ENCODE assay signal across 8 mouse cellular contexts in the genomic region with DNA sequence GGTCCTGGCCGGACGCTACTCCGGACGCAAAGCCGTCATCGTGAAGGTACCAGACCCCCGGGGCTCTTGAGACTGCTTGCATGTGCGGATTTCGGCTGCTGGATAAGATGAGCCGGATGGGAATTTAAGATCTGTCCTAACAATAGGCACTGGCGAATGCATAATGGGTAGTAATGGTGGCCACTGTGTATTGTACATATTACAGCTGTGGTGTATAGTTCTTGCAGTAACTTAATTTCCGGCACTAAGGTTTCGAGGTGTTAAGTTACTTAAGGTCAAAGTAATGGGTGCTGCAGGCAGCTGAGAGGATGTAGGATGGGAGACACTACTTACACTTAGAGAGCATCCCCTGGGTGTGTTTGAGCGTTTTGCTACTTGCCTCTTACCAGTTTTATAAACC. TPM values are rescaled to one million over a fixed set of nuclear protein-coding genes. Genes with fewer than 3 reads are reported as not detected.
DNase-seq lines count a peak whose midpoint lies in the region; ATAC-seq and TF ChIP-seq lines count a peak whose summit lies in the region.

No protein-coding gene starts in this region.

- H3K4me1 ChIP-seq in cortical plate, adult 2 months (ENCODE audit: control insufficient read depth, insufficient read depth, low read length) = peaks cover 3% of the 10 kb centered on the region; the same call in 1 of the 2 replicates
- H3K4me1 ChIP-seq in neural tube, embryonic 12.5 days = peaks cover 17% of the 10 kb centered on the region

- 2% methylated on average over 14 of the region's 14 CpGs for WGBS in neural tube, embryonic 12.5 days

- H3K36me3 ChIP-seq in neural tube, embryonic 12.5 days = peaks cover 26% of the 10 kb centered on the region

- ATAC-seq in neural tube, embryonic 12.5 days (ENCODE audit: low FRiP score, low read depth) = no peak

- no peaks in the 10 kb centered on the region for H3K27me3 ChIP-seq in neural tube, embryonic 12.5 days (replicated peaks)

- no peak for DNase-seq in left cerebral cortex, adult 2 months (ENCODE audit: extremely low spot score in 1 of 2, low spot score in 2 of 2)
- no peak for DNase-seq in left cerebral cortex, adult 9 months (ENCODE audit: low spot score in 2 of 2)
- DNase-seq in induced T-regulatory cell, adult 2 months (ENCODE audit: low read depth) = peak; percentile 72
- no peak for DNase-seq in cerebellum, postnatal 4 days (ENCODE audit: low spot score in 2 of 2)
- no peak for DNase-seq in cerebellum, postnatal 25 days
- no peak for DNase-seq in cerebellum, postnatal 14 days

- no peak for TF ChIP-seq POLR2A in cortical plate, adult 2 months (IDR thresholded peaks at IDR 0.05; ENCODE audit: extremely low read depth, insufficient read depth, low read length)

- intact Hi-C loops in left cerebral cortex, adult 2 months (cut with DNase I) = loop anchor here (1.0 to 2.0 kb wide), 2 partner anchors 18 to 110 kb away; partner anchors contain the start of genes Gm27029, Nbr1, Ptges3l and Rundc1

- no peak for TF ChIP-seq CTCF in left cerebral cortex, adult 2 months (IDR thresholded peaks at IDR 0.05)
- no peak for TF ChIP-seq CTCF in cortical plate, adult 2 months (IDR thresholded peaks at IDR 0.05; ENCODE audit: extremely low read depth, insufficient read depth, low read length)

- H3K4me3 ChIP-seq in left cerebral cortex, adult 2 months = peak overlapping the region; percentile 95
- peak overlapping the region; percentile 52 for H3K4me3 ChIP-seq in cortical plate, adult 2 months (ENCODE audit: insufficient read depth, low read length)
- H3K4me3 ChIP-seq in neural tube, embryonic 12.5 days = peak overlapping the region; percentile 79

- H3K9ac ChIP-seq in neural tube, embryonic 12.5 days = peak overlapping the region; percentile 89

- peak overlapping the region; percentile 87 for H3K4me2 ChIP-seq in neural tube, embryonic 12.5 days (replicated peaks)

- peak overlapping the region; percentile 94 for H3K27ac ChIP-seq in left cerebral cortex, adult 2 months
- no peak overlapping the region for H3K27ac ChIP-seq in cortical plate, adult 2 months (ENCODE audit: insufficient read depth, low read length)
- peak overlapping the region; percentile 89 for H3K27ac ChIP-seq in neural tube, embryonic 12.5 days

- no peaks in the 10 kb centered on the region for H3K9me3 ChIP-seq in neural tube, embryonic 12.5 days

RNA-seq across cellular contexts. Expression of gene Rpl27, which starts 0.7 kb away (rescaled TPM):
- 10 to 100 TPM; 31.5 to 34.7 TPM for total RNA-seq in left cerebral cortex, adult 2 months (2021)
- polyA plus RNA-seq in cortical plate, adult 2 months (2012; rRNA removed) = 397 and 424 TPM in 2 replicates
- polyA plus RNA-seq in neural tube, embryonic 12.5 days (2016; fragmentation: Nextera tagmentation; extraction: Ambion mirVana) = 327 and 346 TPM in 2 replicates

RNA-seq across cellular contexts. Expression of gene Ifi35, which starts 5.4 kb away (rescaled TPM):
- 1 to 10 TPM; 2.4 to 3.2 TPM for total RNA-seq in left cerebral cortex, adult 2 months (2021)
- 6.8 and 7.3 TPM in 2 replicates for polyA plus RNA-seq in cortical plate, adult 2 months (2012; rRNA removed)
- polyA plus RNA-seq in neural tube, embryonic 12.5 days (2016; fragmentation: Nextera tagmentation; extraction: Ambion mirVana) = 3.4 and 4.3 TPM in 2 replicates

RNA-seq across cellular contexts. Expression of gene Ptges3l, which starts 17.6 kb away (rescaled TPM):
- total RNA-seq in left cerebral cortex, adult 2 months (2021) = 1 to 10 TPM; 2.3 to 4.2 TPM
- polyA plus RNA-seq in cortical plate, adult 2 months (2012; rRNA removed) = 7.5 and 7.7 TPM in 2 replicates
- 3.2 and 4.4 TPM in 2 replicates for polyA plus RNA-seq in neural tube, embryonic 12.5 days (2016; fragmentation: Nextera tagmentation; extraction: Ambion mirVana)

RNA-seq across cellular contexts. Expression of gene Rundc1, which starts 17.9 kb away (rescaled TPM):
- total RNA-seq in left cerebral cortex, adult 2 months (2021) = 10 to 100 TPM; 37.2 to 44.0 TPM
- polyA plus RNA-seq in cortical plate, adult 2 months (2012; rRNA removed) = 35.2 and 38.8 TPM in 2 replicates
- polyA plus RNA-seq in neural tube, embryonic 12.5 days (2016; fragmentation: Nextera tagmentation; extraction: Ambion mirVana) = 28.2 and 29.0 TPM in 2 replicates

RNA-seq across cellular contexts. Expression of gene Gm27029, which starts 18.2 kb away (rescaled TPM):
- total RNA-seq in left cerebral cortex, adult 2 months (2021) = 1 to 10 TPM; 7.1 to 9.9 TPM
- polyA plus RNA-seq in cortical plate, adult 2 months (2012; rRNA removed) = 4.4 and 4.7 TPM in 2 replicates
- polyA plus RNA-seq in neural tube, embryonic 12.5 days (2016; fragmentation: Nextera tagmentation; extraction: Ambion mirVana) = 6.7 and 10.0 TPM in 2 replicates
